Mouse (Mus musculus): ENCODE measurements at regions not wholly inside any gene's neighbourhood (a gene's known extent, or its start where the extent isn't known, plus 50 kb on each side); places are given as distances from the start of the nearest gene placed in this dataset.

GRCm38 (mm10) chr4:95153737-95154287, 101.8 kb upstream of the Jun start:
- DNase-seq (ENCODE audit: extremely low read depth, low read depth), result no peak

DNA sequence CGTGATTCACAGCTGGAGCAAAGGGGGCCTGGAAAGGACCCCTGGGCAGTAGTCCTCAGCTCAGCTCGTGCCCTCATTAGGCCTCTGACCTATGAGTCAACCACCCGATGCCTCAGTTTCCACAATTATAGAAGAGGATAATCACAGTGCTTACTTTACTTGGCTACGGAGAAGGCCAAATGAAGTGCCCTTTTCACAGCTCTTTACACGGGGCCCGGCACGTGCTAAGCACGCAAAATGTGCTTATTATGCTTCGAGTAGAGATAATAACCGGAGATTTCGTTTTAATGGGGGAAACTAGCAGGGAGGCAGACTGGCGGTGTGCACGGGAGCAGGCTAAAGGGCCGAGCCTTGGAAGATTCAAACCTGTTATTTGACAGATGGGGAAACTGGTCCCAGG, 102.4 kb upstream of the Jun start:
- no peak for DNase-seq (ENCODE audit: extremely low read depth, low read depth)

DNA sequence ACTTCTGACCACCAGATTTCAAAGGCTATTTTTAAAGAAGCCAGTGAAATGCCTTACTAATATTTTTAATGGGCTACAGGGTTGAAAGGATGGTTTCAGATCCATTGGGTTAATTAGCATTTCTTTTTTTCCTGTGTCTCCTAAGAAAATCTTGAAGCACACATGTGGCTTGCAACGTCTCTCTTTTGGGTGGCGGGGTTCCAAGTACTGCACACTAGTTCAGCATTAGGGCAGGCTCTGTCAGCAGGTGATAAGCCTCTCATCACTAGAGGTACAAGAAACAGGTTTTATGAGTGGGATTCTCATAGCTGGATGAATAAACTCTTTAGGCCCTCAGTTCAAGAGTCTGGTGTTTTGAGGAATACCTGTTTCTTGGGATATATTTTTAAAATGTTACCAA, 103.2 kb upstream of the Jun start:
- DNase-seq (ENCODE audit: extremely low read depth, low read depth), result peak; percentile 90

DNA sequence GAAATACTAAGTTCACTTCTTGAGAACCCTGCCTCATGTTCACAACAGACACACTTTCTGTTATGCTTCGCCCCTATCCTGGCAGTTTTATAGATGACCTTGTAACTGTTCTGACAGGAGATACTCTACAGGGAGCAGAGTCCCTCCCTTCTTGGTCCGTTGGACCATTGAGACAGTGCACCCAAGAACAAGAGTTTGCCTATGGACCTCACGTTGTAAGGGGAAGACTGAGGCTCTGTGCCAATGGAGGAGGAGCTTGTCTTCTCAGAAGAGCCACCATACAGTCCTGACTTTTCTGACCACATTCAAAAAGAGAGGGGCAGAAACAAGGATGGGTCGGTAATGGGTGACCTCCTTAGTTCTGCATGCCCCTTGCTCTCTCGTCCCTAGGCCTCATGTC, 103.8 kb upstream of the Jun start:
- DNase-seq (ENCODE audit: extremely low read depth, low read depth), result peak; percentile 40

GRCm38 (mm10) chr4:95156451-95157271, 104.6 kb upstream of the Jun start:
- peak; percentile 97 for DNase-seq (ENCODE audit: extremely low read depth, low read depth)

DNA sequence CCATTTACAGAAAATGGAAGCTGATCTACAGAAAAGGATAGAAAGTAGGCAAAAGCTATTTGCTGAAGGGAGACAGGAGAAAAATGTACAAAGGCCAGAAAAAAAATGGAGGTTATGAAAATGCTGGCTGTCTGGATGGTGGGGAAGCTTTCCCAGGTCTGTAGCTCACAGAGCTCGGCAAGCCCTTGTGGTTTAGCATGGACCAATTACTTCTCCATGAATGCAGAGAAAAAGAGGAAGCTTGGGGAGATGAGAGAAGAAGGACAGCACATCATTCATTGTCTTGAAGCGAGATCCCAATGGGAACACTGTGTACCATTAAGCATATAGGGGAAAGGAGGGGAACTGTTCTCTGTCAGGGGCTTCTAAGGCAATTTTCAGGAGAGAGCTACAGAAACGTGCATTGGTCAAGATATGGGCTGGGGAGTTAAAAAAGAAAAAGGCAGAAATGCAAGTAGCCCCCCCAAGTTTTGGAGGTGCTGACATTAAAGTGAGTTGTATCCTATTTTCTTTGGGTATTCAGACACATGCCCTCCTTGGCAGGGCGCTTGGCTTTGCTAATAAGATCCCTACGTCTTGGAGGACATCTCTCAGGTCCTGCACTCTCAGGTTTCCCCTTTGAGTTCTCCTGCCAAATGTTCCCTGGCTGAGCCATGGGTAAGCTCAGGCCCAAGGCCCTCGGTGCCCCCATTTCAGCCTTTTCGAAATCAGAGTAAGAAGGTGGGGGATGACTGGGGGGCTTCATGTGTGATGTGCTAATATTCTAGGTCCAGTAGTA, 105.8 kb upstream of the Jun start:
- peak; percentile 82 for DNase-seq (ENCODE audit: extremely low read depth, low read depth)

- no peak for DNase-seq (ENCODE audit: extremely low read depth, low read depth)
Measured at GRCm38 (mm10) chr4:95158632-95159424, 106.8 kb upstream of the Jun start.

- DNase-seq (ENCODE audit: extremely low read depth, low read depth), result no peak
Measured at GRCm38 (mm10) chr4:95159821-95160220, 107.8 kb upstream of the Jun start.

DNA sequence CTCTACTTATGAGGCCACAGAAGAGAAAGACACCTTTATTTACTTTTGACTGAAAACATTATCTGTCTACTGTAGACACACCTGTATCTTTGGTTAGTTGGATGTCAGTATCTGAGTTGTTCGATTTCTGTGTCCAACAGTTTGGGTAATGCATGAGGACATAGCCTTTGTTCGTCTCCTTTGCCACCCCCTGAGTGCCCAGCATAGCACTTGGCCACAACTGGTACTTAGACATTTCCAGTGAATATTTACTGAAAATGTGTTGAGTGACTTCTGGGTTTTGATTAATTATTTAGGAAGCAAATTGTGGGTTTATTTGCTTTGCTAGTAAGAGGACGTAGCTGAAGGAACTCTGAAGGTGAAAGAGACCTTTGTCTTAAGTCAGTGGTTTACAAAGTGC, 108.4 kb upstream of the Jun start:
- no peak for DNase-seq (ENCODE audit: extremely low read depth, low read depth)

DNA sequence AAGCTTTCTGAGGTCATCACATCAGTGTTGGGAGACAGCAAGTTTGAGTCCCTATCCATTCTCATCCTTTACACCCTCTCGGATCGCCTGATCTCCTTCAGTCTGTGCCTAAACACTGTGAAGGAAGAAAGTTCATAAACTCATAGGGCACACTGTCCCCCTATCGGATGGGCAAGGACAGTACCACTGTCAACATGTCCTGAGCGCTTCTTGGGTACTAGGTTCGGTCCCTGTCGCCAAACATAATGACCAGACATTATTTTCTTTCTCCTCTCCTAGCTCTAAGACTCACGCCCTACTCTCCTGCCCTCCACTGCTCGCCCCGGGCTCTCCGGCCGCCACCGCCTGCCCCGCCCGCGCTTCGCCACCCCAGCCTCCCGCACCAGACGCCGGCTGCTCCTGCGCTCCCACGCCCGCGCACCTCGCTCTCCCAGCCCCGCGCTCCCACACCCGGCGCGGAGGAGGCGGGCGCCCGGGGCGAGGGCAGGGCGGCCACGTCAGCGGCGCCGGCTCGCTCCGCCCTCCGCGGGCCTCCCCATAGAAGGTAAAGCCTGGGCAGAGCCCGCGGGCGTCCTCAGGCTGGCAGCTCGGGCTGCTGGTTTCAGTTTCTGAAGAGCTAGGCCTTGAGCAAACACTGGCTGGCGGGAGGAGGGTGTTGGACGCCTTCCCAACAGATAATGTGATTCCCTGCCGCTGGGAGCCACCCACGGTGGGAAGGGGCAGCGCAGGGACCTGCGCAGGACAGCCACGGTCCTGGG, 109.1 kb upstream of the Jun start:
- DNase-seq (ENCODE audit: extremely low read depth, low read depth), result peak; percentile 81

GRCm38 (mm10) chr4:95161670-95162020, 109.6 kb upstream of the Jun start:
- no peak for DNase-seq (ENCODE audit: extremely low read depth, low read depth)

DNA sequence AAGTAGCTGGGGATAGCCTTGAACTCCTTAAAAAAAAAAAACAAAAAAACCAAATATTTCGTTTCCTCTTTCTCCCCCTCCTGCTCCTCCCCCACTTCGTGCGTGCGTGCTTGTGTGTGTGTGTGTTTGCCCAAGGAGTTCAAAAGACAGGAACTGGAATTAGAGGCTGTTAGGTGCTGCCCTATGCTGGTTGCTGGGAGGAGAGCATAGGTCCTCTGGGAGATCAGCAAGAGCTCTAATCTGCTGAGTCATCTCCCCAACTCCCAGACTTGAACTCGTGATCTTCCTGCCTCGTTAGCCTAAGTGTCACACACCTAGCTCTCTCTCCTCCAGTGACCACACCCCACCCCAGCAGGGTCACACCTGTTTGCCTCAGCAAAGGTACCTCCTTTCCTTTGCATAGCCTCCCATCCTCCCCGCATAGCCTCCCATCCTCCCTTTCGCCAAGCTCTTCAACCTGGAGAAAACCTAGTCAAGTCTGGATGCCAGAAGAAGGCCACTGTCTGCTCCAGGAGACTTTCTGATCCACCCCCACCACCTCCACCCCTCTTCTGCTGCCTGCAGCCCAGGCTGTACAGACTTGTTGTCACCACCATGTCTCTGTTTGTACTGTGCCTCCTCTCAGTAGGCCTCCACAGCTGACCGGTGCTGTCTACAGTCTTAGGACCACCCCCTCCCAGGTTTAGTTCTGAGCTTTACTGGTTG, 110.5 kb upstream of the Jun start:
- peak; percentile 74 for DNase-seq (ENCODE audit: extremely low read depth, low read depth)

DNA sequence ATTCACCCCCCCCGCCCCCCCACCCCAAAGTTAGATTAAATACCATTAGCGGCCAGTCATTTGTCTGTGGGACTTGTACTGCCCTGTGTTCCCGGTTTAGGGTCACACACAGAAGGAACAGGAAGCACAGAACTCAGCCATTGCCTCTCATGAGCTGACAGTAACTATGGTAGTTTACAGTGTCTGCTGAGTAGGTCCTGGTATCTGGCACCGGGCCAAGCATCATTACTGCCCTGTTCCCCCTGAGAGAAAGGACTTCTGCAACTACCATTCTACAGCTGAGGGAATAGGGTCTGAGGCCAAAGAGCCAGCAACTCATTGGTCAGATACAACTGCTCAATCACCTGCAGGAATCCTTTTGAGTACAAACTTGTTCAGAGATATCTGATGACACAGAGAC, 111.4 kb upstream of the Jun start:
- no peak for DNase-seq (ENCODE audit: extremely low read depth, low read depth)

- DNase-seq (ENCODE audit: extremely low read depth, low read depth), result no peak
Measured at GRCm38 (mm10) chr4:95166503-95166902, 114.5 kb upstream of the Jun start.

- no peak for DNase-seq (ENCODE audit: extremely low read depth, low read depth)
Measured at GRCm38 (mm10) chr4:95167216-95167615, 115.2 kb upstream of the Jun start.

- no peak for DNase-seq (ENCODE audit: extremely low read depth, low read depth)
Measured at GRCm38 (mm10) chr4:95169702-95170101, 117.7 kb upstream of the Jun start.

- no peak for DNase-seq (ENCODE audit: extremely low read depth, low read depth)
Measured at GRCm38 (mm10) chr4:95177753-95178152, 125.7 kb upstream of the Jun start.

DNA sequence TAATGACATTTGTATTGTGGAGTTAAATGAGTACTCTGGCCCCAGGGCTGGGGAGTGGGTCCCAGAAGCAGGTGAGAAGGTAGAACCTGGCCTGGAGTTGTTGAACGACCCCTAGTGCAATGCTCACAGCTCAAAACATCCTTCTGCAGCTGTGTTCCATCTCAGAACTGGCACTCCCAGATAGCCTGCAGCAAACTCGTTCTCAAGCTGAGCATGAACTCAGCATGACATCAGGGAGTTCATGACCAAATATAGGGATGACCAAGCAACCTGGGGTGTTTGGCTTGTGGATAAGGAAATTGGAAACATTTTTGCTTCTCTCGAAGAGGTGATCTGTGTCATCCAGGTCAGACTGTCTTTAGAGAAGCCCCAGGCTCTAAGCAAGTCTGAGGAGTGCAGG, 126.4 kb upstream of the Jun start:
- DNase-seq (ENCODE audit: extremely low read depth, low read depth), result no peak

GRCm38 (mm10) chr4:95178900-95179299, 126.9 kb upstream of the Jun start:
- no peak for DNase-seq (ENCODE audit: extremely low read depth, low read depth)

DNA sequence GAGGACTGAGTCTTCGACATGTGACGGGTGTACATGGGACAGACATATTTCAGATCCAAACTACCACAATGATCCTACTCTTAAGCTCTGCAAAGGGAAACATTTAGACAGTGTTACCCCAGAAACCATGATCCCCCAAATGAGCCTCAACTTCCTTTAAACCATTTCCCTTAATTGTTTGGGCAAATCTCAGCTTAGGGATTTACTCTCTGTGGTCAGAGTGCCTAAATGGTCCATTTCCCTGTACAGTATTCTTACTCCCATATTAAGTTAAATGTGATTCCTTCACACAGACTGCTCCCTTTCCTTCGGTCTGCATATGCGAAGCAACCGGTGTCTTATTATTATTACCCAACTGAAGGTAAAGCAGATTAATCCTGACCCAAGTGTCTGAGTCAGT, 128.4 kb upstream of the Jun start:
- no peak for DNase-seq (ENCODE audit: extremely low read depth, low read depth)
